Mouse (Mus musculus): ENCODE data around the gene Igf2bp3. TPM values are rescaled to one million over a fixed set of nuclear protein-coding genes. Genes with fewer than 3 reads are reported as not detected.

Gene Igf2bp3
- total and polyA plus RNA-seq, 3 experiments: 18.4 to 35.6 (median 22.0) TPM

DNA sequence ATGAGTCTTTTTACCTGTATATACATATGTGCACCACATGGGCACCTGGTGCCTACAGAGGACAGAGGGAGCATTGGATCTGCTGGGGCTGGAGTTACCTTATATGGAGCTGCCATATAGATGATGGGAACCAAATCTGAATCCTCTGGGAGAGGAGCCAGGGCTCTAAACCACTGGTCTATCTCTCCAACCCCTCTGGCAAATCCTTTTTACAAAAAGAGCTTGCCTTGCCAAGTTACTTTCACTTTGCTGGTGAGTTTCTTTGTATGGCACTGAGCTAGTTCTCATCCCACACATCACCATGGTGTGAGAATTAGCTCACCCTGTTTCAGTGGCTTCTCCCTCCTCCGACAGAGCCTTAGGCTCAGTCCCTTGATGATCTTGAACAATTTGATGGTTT, 8.3 kb downstream of the Igf2bp3 start:
- Histone ChIP-seq H3K36me3 (replicated peaks in 1 of 2; ENCODE audit: control insufficient read depth in 1 of 2, insufficient read depth in 1 of 2, low read length in 1 of 2) (peaks cover 12 to 39% of the 10 kb centered on the region in 2 experiments), H3K27me3 (replicated peaks) (no peaks in the 10 kb centered on the region), H3K9me3 (replicated peaks; ENCODE audit: low read length) (no peaks in the 10 kb centered on the region), H3K27ac (ENCODE audit: insufficient read depth, low read depth) (no peak overlapping the region), H3K9ac (ENCODE audit: insufficient read depth, low read depth) (no peak overlapping the region), H3K4me3 (replicated peaks in 1 of 3; ENCODE audit: low read depth in 2 of 3, low read length in 2 of 3, poor library complexity in 1 of 3) (no peak overlapping the region), H3K79me2 (replicated peaks; ENCODE audit: control insufficient read depth, extremely low read depth, insufficient read depth, poor library complexity, severe bottlenecking) (peaks cover 29% of the 10 kb centered on the region), H3K4me2 (ENCODE audit: insufficient read depth, low read depth, poor library complexity, severe bottlenecking) (0 out of 2 replicates have a peak overlapping the region, but pooled peaks have one; percentile 3), H3K4me1 (ENCODE audit: control insufficient read depth in 1 of 2, insufficient read depth in 2 of 2) (peaks cover 13 to 56% of the 10 kb centered on the region in 2 experiments)
- in situ Hi-C loops (cut with MboI; ENCODE audit: low pct_ligation_motif_present, low pct_unique_long_range_greater_than_20kb, low sequenced_read_pairs): loop anchor here (10.0 kb wide), 1 partner anchor 48 kb away; no protein-coding TSS in a partner anchor
- no peak for DNase-seq (ENCODE audit: extremely low read depth)
- TF ChIP-seq EP300 (IDR thresholded peaks at IDR 0.05; ENCODE audit: low read length): no peak
- dilution Hi-C loops (cut with MboI; ENCODE audit: extremely low pct_ligation_motif_present, extremely low pct_unique_long_range_greater_than_20kb, low sequenced_read_pairs): no loop called here

DNA sequence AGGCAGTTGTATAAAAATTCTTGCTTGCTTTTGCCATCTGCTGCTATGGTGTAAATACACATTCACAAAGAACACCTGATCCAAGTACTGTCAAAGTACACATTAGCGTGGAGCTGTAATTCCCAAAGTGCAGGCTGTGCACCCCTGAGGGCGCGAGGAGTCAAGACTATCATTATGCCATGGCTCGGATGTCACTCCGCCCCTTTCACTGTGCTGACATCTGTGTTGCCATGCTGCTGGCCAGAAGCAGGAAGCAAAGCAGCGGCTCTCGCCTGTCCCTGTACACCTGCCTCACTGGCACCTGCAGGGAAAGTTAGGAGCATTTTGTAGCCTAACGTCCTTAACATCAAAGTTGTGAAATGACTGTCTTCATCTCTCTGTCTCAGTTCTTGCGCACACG, 19.6 kb downstream of the Igf2bp3 start:
- Histone ChIP-seq H3K27me3 (replicated peaks) (no peaks in the 10 kb centered on the region), H3K27ac (ENCODE audit: insufficient read depth, low read depth) (no peak overlapping the region), H3K9me3 (replicated peaks; ENCODE audit: low read length) (peaks cover 25% of the 10 kb centered on the region), H3K79me2 (replicated peaks; ENCODE audit: control insufficient read depth, extremely low read depth, insufficient read depth, poor library complexity, severe bottlenecking) (peaks cover 11% of the 10 kb centered on the region), H3K9ac (ENCODE audit: insufficient read depth, low read depth) (no peak overlapping the region), H3K36me3 (replicated peaks in 1 of 2; ENCODE audit: control insufficient read depth in 1 of 2, insufficient read depth in 1 of 2, low read length in 1 of 2) (peaks cover 13 to 63% of the 10 kb centered on the region in 2 experiments), H3K4me3 (replicated peaks in 1 of 3; ENCODE audit: low read depth in 2 of 3, low read length in 2 of 3, poor library complexity in 1 of 3) (no peak overlapping the region), H3K4me2 (ENCODE audit: insufficient read depth, low read depth, poor library complexity, severe bottlenecking) (no peak overlapping the region), H3K4me1 (ENCODE audit: control insufficient read depth in 1 of 2, insufficient read depth in 2 of 2) (no peaks in the 10 kb centered on the region)
- in situ Hi-C loops (cut with MboI; ENCODE audit: low pct_ligation_motif_present, low pct_unique_long_range_greater_than_20kb, low sequenced_read_pairs): no loop called here
- dilution Hi-C loops (cut with MboI; ENCODE audit: extremely low pct_ligation_motif_present, extremely low pct_unique_long_range_greater_than_20kb, low sequenced_read_pairs): no loop called here
- TF ChIP-seq MEF2A (IDR thresholded peaks at IDR 0.05; ENCODE audit: borderline replicate concordance, low read depth, low read length) (no peak), UBTF (IDR thresholded peaks at IDR 0.05; ENCODE audit: low read depth, low read length) (no peak), BHLHE40 (IDR thresholded peaks at IDR 0.05; ENCODE audit: low read depth, low read length) (no peak)
- DNase-seq (ENCODE audit: extremely low read depth): no peak

DNA sequence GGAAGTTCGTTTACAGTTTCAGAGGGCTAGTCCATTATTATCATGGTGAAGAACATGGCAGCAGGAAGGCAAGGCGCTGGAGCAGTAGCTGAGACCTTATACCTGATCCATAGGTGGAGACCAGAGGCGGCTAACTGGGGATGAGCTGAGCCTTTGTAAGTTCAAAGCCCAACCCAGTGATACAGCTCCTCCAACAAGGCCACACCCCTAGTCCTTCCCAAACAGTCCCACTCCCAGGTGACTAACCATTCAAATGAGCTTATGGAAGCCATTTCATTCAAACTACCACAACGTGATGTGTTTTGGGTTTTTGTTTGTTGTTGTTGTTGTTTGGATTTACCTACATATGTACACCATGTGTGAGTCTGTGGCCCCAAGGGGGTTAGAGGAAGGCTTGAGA, 20.2 kb downstream of the Igf2bp3 start:
- DNase-seq (ENCODE audit: extremely low read depth): no peak

DNA sequence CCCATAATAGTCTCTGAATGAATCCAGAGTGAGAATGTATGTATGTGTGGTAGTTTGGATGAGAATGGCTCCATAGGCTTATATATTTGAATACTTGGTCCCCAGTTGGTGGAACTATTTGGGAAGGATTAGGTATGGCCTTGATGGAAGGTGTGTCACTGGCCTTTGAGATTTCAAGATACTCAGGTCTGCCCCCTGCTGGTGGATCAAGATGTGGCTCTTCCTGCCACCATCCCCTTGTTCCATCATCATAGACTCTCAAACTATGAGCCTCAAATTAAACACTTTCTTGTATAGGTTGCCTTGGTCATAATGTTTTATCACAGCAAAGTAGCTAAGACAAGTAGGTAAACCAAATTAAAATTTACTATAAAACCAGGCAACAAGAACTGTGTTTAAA, 25.4 kb downstream of the Igf2bp3 start:
- H3K36me3 ChIP-seq (replicated peaks in 1 of 2; ENCODE audit: control insufficient read depth in 1 of 2, insufficient read depth in 1 of 2, low read length in 1 of 2): peaks cover 3 to 47% of the 10 kb centered on the region in 2 experiments
- in situ Hi-C loops (cut with MboI; ENCODE audit: low pct_ligation_motif_present, low pct_unique_long_range_greater_than_20kb, low sequenced_read_pairs): no loop called here

More for the DNA sequence above, 20.2 kb downstream of the Igf2bp3 start:
- Histone ChIP-seq H3K4me2 (ENCODE audit: insufficient read depth, low read depth, poor library complexity, severe bottlenecking) (no peak overlapping the region), H3K9ac (ENCODE audit: insufficient read depth, low read depth) (no peak overlapping the region), H3K27me3 (replicated peaks) (no peaks in the 10 kb centered on the region), H3K9me3 (replicated peaks; ENCODE audit: low read length) (peaks cover 25% of the 10 kb centered on the region), H3K4me1 (ENCODE audit: control insufficient read depth in 1 of 2, insufficient read depth in 2 of 2) (no peaks in the 10 kb centered on the region), H3K27ac (ENCODE audit: insufficient read depth, low read depth) (no peak overlapping the region), H3K4me3 (replicated peaks in 1 of 3; ENCODE audit: low read depth in 2 of 3, low read length in 2 of 3, poor library complexity in 1 of 3) (no peak overlapping the region), H3K36me3 (replicated peaks in 1 of 2; ENCODE audit: control insufficient read depth in 1 of 2, insufficient read depth in 1 of 2, low read length in 1 of 2) (peaks cover 13 to 65% of the 10 kb centered on the region in 2 experiments), H3K79me2 (replicated peaks; ENCODE audit: control insufficient read depth, extremely low read depth, insufficient read depth, poor library complexity, severe bottlenecking) (peaks cover 11% of the 10 kb centered on the region)
- dilution Hi-C loops (cut with MboI; ENCODE audit: extremely low pct_ligation_motif_present, extremely low pct_unique_long_range_greater_than_20kb, low sequenced_read_pairs) (no loop called here), in situ Hi-C loops (cut with MboI; ENCODE audit: low pct_ligation_motif_present, low pct_unique_long_range_greater_than_20kb, low sequenced_read_pairs) (no loop called here)
- TF ChIP-seq MXI1 (IDR thresholded peaks at IDR 0.05; ENCODE audit: low read depth, low read length): no peak
- TF ChIP-seq JUN (IDR thresholded peaks at IDR 0.05; ENCODE audit: insufficient read depth, low read depth, low read length): no peak

More for the DNA sequence above, 25.4 kb downstream of the Igf2bp3 start:
- DNase-seq (ENCODE audit: extremely low read depth): no peak
- TF ChIP-seq CTCF (conservative IDR thresholded peaks at IDR 0.05 in 1 of 2, IDR thresholded peaks at IDR 0.05 in 1 of 2; ENCODE audit: low read depth in 2 of 2, low read length in 2 of 2) (peak; percentile 36 to 44; a peak in 3 of 4 replicates), E2F4 (IDR thresholded peaks at IDR 0.05; ENCODE audit: insufficient replicate concordance, low read depth, low read length) (no peak), KAT2A (IDR thresholded peaks at IDR 0.05; ENCODE audit: insufficient replicate concordance, low read length) (no peak), SIN3A (IDR thresholded peaks at IDR 0.05; ENCODE audit: low read length) (no peak), SMC3 (IDR thresholded peaks at IDR 0.05; ENCODE audit: low read depth, low read length) (peak; percentile 34; the same call in 1 of the 2 replicates), ZMIZ1 (IDR thresholded peaks at IDR 0.05; ENCODE audit: low read depth, low read length) (no peak), CHD1 (IDR thresholded peaks at IDR 0.05; ENCODE audit: low read depth, low read length) (no peak), EP300 (IDR thresholded peaks at IDR 0.05; ENCODE audit: low read length) (no peak), USF2 (conservative IDR thresholded peaks at IDR 0.05; ENCODE audit: low read depth, low read length) (no peak)
- Histone ChIP-seq H3K27ac (ENCODE audit: insufficient read depth, low read depth) (no peak overlapping the region), H3K4me3 (replicated peaks in 1 of 3; ENCODE audit: low read depth in 2 of 3, low read length in 2 of 3, poor library complexity in 1 of 3) (no peak overlapping the region), H3K9me3 (replicated peaks; ENCODE audit: low read length) (peaks cover 8% of the 10 kb centered on the region), H3K79me2 (replicated peaks; ENCODE audit: control insufficient read depth, extremely low read depth, insufficient read depth, poor library complexity, severe bottlenecking) (peaks cover 4% of the 10 kb centered on the region), H3K9ac (ENCODE audit: insufficient read depth, low read depth) (no peak overlapping the region), H3K4me2 (ENCODE audit: insufficient read depth, low read depth, poor library complexity, severe bottlenecking) (no peak overlapping the region), H3K27me3 (replicated peaks) (no peaks in the 10 kb centered on the region), H3K4me1 (ENCODE audit: control insufficient read depth in 1 of 2, insufficient read depth in 2 of 2) (no peaks in the 10 kb centered on the region)
- dilution Hi-C loops (cut with MboI; ENCODE audit: extremely low pct_ligation_motif_present, extremely low pct_unique_long_range_greater_than_20kb, low sequenced_read_pairs): no loop called here
